Mouse (Mus musculus) cerebellum, adult 2 months (tissue): ENCODE measurements at regions not wholly inside any gene's neighbourhood (a gene's known extent, or its start where the extent isn't known, plus 50 kb on each side); places are given as distances from the start of the nearest gene placed in this dataset.

Experiments
- CTCF ChIP-seq: fragments of 200-500 bp; IDR thresholded peaks from 2 replicates; pipeline ENCODE4 v1.5.1; 2011; ENCODE audit warnings: low read depth, mild to moderate bottlenecking, control low read depth, low read length, moderate library complexity, borderline replicate concordance; ENCODE audit not compliant: insufficient read depth
- POLR2A ChIP-seq: fragments of 200-500 bp; IDR thresholded peaks from 2 replicates; pipeline ENCODE4 v1.6.1; 2011; ENCODE audit warnings: low read length, control low read depth, borderline replicate concordance; ENCODE audit not compliant: insufficient read depth

DNA sequence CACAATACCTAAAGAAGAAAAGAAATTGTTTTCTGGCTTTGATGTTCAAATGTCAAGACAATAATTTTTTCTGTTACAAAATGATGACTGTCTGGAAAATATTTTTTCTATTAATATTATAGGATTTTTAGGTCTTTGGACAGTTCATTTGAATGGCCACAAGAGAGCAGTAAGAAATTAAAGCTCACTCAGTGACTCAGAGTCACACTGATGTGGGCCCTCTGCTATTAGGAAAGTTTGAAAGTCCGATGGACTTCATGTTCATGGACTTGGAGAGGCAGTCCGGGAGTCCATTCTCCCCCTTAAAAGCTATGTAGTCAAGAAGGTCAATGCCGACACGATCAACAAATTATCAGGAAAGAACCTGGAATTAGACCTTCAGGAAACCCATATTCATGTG, 657.0 kb downstream of the Mecom start:
- no peak for TF ChIP-seq POLR2A
- TF ChIP-seq CTCF, result no peak
